Mouse (Mus musculus): Measurements from ENCODE around the gene Nlrc5. TPM values are rescaled to one million over a fixed set of nuclear protein-coding genes. Genes with fewer than 3 reads are reported as not detected.

Nlrc5 gene
- total and polyA plus RNA-seq, 3 experiments: 2.3 to 4.9 (median 3.7) TPM

DNA sequence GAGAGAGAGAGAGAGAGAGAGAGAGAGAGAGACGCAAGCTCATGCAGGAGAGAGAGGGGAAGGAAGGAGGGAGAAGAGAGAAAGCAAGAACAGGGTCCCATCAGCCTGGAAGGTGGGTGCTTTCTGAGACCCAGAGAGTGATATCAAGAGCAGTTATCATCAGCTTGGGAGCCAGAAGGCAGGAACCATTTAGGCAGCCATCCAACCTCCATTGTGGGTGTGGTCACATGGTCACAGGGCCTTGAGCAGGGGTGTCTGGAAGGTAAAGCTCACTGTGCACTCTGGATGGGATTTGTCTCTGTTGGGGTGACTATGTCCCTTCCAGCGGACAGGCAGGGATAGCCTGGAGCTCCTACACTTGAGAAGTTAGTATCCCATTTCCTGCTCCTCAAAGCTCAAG is 105.9 kb downstream of the Nlrc5 start:
- TF ChIP-seq EP300 (IDR thresholded peaks at IDR 0.05; ENCODE audit: insufficient read depth, low read depth, low read length) (no peak), POLR2A (IDR thresholded peaks at IDR 0.05; ENCODE audit: insufficient read depth, low read depth, low read length) (no peak), CTCF (IDR thresholded peaks at IDR 0.05) (no peak)
- 58% methylated on average over 2 of the region's 2 CpGs for WGBS
- Histone ChIP-seq H3K36me3 (ENCODE audit: control insufficient read depth, insufficient read depth, low read length) (no peaks in the 10 kb centered on the region), H3K27me3 (ENCODE audit: control insufficient read depth, insufficient read depth, low read length) (no peaks in the 10 kb centered on the region), H3K9ac (ENCODE audit: low read depth, low read length) (no peak overlapping the region), H3K79me2 (replicated peaks; ENCODE audit: control insufficient read depth, insufficient read depth, low read length) (no peaks in the 10 kb centered on the region), H3K4me3 (no peak overlapping the region), H3K4me1 (ENCODE audit: control insufficient read depth, insufficient read depth, low read length) (peaks cover 10% of the 10 kb centered on the region), H3K27ac (no peak overlapping the region)
- intact Hi-C loops (cut with DNase I): no loop called here
- DNase-seq: no peak

DNA sequence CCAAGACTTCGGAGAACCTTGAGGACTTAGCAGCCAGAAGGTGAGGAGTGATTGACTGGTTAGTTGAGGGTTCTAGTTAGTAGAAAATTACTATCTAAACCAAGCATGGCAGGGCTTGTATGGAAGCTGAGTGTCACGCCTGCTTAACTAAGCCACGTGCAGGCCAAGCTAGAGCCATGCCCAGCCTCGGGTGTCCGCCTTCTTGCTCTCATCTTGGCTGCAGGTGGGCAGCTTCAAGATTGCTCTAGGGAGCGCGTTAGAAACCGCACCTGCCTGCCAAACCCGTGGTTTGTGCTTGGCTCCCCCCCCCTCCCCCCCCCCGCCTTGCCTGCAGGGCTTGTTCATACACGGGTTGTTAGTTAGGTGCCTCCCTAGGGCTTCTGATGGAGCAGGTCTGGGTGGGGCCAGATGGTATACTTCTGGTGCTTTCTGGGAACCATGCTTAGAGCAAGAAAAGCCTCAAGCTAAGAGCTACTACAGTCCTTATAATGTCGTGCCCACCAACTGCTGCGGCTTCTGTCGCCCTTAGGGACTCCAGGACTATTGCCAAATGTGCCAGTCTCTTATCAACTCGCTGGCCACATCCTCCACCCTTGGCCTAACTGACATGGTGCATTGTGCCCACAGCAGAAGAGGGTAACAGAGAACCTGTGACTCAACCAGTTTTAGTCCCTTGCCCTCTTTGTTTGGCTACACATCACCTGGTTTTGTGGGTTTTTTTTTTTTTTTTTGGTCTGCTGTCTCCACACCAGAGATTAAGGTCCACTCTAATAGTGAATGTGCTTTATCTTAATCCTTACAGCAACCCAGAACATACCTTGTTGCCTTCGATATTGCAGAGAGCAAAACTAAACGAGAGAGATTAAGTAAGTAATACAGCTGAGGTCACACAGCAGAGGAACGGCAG is 107.0 kb downstream of the Nlrc5 start:
- no peak for TF ChIP-seq CTCF (IDR thresholded peaks at IDR 0.05)
- no peak for TF ChIP-seq POLR2A (IDR thresholded peaks at IDR 0.05; ENCODE audit: insufficient read depth, low read depth, low read length)
- no peak for TF ChIP-seq EP300 (IDR thresholded peaks at IDR 0.05; ENCODE audit: insufficient read depth, low read depth, low read length)
- H3K36me3 ChIP-seq (ENCODE audit: control insufficient read depth, insufficient read depth, low read length): no peaks in the 10 kb centered on the region
- intact Hi-C loops (cut with DNase I): no loop called here
- no peaks in the 10 kb centered on the region for H3K27me3 ChIP-seq (ENCODE audit: control insufficient read depth, insufficient read depth, low read length)
- H3K27ac ChIP-seq: no peak overlapping the region
- 74% methylated on average over 18 of the region's 18 CpGs for WGBS
- H3K4me1 ChIP-seq (ENCODE audit: control insufficient read depth, insufficient read depth, low read length): peaks cover 9% of the 10 kb centered on the region
- H3K79me2 ChIP-seq (replicated peaks; ENCODE audit: control insufficient read depth, insufficient read depth, low read length): no peaks in the 10 kb centered on the region
- no peak overlapping the region for H3K9ac ChIP-seq (ENCODE audit: low read depth, low read length)
- DNase-seq: no peak
- H3K4me3 ChIP-seq: no peak overlapping the region

DNA sequence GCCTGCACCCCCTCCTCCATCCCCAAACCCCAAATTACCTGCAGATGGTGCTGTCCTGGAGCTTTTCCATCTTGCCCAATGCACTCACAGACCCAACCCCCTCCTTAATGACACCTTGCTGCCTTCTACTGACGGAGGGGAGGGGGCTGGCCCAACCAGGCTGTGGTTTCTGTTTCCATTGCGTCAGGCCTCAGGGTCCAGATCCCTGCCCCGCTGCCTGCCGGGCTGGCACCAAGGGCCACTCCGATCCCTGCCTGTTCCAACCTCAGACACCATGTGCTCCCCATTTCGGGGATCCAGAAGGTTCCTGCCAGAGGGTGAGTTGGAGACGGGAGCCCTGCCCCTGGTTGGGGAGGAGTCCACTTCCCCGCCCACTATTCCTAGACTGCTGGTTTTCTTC is 109.8 kb downstream of the Nlrc5 start:
- DNase-seq: no peak
- Histone ChIP-seq H3K27ac (no peak overlapping the region), H3K27me3 (ENCODE audit: control insufficient read depth, insufficient read depth, low read length) (no peaks in the 10 kb centered on the region), H3K79me2 (replicated peaks; ENCODE audit: control insufficient read depth, insufficient read depth, low read length) (no peaks in the 10 kb centered on the region), H3K36me3 (ENCODE audit: control insufficient read depth, insufficient read depth, low read length) (no peaks in the 10 kb centered on the region), H3K4me3 (no peak overlapping the region), H3K4me1 (ENCODE audit: control insufficient read depth, insufficient read depth, low read length) (peaks cover 2% of the 10 kb centered on the region), H3K9ac (ENCODE audit: low read depth, low read length) (no peak overlapping the region)
- no peak for TF ChIP-seq CTCF (IDR thresholded peaks at IDR 0.05)
- no peak for TF ChIP-seq POLR2A (IDR thresholded peaks at IDR 0.05; ENCODE audit: insufficient read depth, low read depth, low read length)
- TF ChIP-seq EP300 (IDR thresholded peaks at IDR 0.05; ENCODE audit: insufficient read depth, low read depth, low read length): no peak
- WGBS: 82% methylated on average over 8 of the region's 8 CpGs
- intact Hi-C loops (cut with DNase I): no loop called here

DNA sequence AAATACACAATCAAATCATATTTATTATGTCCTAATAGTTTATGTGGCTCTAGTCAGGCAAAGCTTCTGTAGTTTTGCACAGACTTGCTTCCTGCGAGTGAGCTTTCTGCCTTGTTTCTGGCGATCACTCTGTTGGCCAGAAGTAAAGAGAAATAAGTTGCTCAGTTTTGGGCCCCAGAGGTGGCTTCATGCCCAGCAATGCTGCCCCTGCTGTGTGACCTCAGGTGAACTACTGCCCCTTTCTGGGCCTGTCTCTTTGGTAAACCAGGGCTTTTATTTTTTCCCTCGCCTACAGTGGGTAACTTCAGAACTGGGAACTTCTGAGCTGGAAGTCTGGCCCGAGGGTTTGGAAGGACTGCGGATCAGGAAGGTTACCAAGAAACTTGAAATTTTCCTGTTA is 114.9 kb downstream of the Nlrc5 start:
- no peaks in the 10 kb centered on the region for H3K79me2 ChIP-seq (replicated peaks; ENCODE audit: control insufficient read depth, insufficient read depth, low read length)
- H3K4me1 ChIP-seq (ENCODE audit: control insufficient read depth, insufficient read depth, low read length): peaks cover 8% of the 10 kb centered on the region
- H3K27me3 ChIP-seq (ENCODE audit: control insufficient read depth, insufficient read depth, low read length): no peaks in the 10 kb centered on the region
- intact Hi-C loops (cut with DNase I): no loop called here
- no peak overlapping the region for H3K4me3 ChIP-seq
- peaks cover 5% of the 10 kb centered on the region; the same call in 1 of the 2 replicates for H3K36me3 ChIP-seq (ENCODE audit: control insufficient read depth, insufficient read depth, low read length)
- H3K9ac ChIP-seq (ENCODE audit: low read depth, low read length): no peak overlapping the region
- DNase-seq: no peak
- TF ChIP-seq POLR2A (IDR thresholded peaks at IDR 0.05; ENCODE audit: insufficient read depth, low read depth, low read length) (no peak), CTCF (IDR thresholded peaks at IDR 0.05) (no peak), EP300 (IDR thresholded peaks at IDR 0.05; ENCODE audit: insufficient read depth, low read depth, low read length) (no peak)
- WGBS: 62% methylated on average over 5 of the region's 5 CpGs
- peak overlapping the region; percentile 72 for H3K27ac ChIP-seq

DNA sequence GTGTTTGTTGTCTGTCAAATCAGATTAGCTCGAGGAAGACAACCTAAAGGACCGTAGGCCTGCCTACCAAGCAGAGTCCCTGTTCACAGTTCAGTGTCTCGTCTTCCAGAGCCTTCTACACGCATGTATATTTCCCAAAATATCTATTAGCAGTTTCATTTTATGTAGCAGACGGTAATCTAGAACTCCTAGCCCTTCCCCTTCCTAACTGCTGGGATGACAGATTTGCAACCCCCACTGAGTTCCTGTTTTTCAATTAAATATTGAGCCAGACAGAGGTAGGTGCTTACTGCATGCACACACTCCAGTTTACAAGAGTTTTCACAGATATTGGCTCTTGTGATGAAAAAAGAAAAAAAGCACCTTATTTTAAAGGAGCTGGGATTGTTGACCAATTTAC is 115.3 kb downstream of the Nlrc5 start:
- intact Hi-C loops (cut with DNase I): no loop called here

DNA sequence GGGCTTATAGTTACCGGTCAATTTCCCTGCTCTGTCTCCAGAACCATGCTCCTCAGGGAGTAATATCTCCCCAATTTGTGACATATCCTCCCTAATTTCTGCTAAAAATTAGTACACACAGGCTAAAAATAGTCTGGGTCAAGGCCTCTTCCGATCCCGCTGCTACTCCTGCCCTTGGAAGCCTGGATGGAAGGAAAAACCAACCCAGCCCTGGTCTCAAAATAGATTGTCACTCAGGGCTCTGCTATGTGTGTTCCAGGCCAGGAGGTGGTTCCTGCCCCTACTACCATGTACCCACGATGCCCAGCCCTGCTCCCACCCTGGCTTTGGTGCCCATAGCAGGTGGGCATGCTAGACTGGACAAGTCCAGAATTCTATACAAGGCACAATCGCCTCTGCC is 115.8 kb downstream of the Nlrc5 start:
- peak; percentile 37 to 56 for DNase-seq
- H3K4me1 ChIP-seq (ENCODE audit: control insufficient read depth, insufficient read depth, low read length): peaks cover 8% of the 10 kb centered on the region
- H3K27ac ChIP-seq: peak overlapping the region; percentile 72
- no peak overlapping the region for H3K4me3 ChIP-seq
- H3K36me3 ChIP-seq (ENCODE audit: control insufficient read depth, insufficient read depth, low read length): peaks cover 5% of the 10 kb centered on the region; the same call in 1 of the 2 replicates
- TF ChIP-seq POLR2A (IDR thresholded peaks at IDR 0.05; ENCODE audit: insufficient read depth, low read depth, low read length): no peak
- no peak for TF ChIP-seq CTCF (IDR thresholded peaks at IDR 0.05)
- TF ChIP-seq EP300 (IDR thresholded peaks at IDR 0.05; ENCODE audit: insufficient read depth, low read depth, low read length): no peak
- no peaks in the 10 kb centered on the region for H3K79me2 ChIP-seq (replicated peaks; ENCODE audit: control insufficient read depth, insufficient read depth, low read length)
- no peaks in the 10 kb centered on the region for H3K27me3 ChIP-seq (ENCODE audit: control insufficient read depth, insufficient read depth, low read length)
- intact Hi-C loops (cut with DNase I): no loop called here
- 28% methylated on average over 5 of the region's 5 CpGs for WGBS
- no peak overlapping the region for H3K9ac ChIP-seq (ENCODE audit: low read depth, low read length)

More for the DNA sequence above, 115.3 kb downstream of the Nlrc5 start:
- TF ChIP-seq CTCF (IDR thresholded peaks at IDR 0.05): no peak
- no peak for TF ChIP-seq POLR2A (IDR thresholded peaks at IDR 0.05; ENCODE audit: insufficient read depth, low read depth, low read length)
- TF ChIP-seq EP300 (IDR thresholded peaks at IDR 0.05; ENCODE audit: insufficient read depth, low read depth, low read length): no peak
- Histone ChIP-seq H3K4me1 (ENCODE audit: control insufficient read depth, insufficient read depth, low read length) (peaks cover 8% of the 10 kb centered on the region), H3K9ac (ENCODE audit: low read depth, low read length) (no peak overlapping the region), H3K36me3 (ENCODE audit: control insufficient read depth, insufficient read depth, low read length) (peaks cover 5% of the 10 kb centered on the region; the same call in 1 of the 2 replicates), H3K27me3 (ENCODE audit: control insufficient read depth, insufficient read depth, low read length) (no peaks in the 10 kb centered on the region), H3K79me2 (replicated peaks; ENCODE audit: control insufficient read depth, insufficient read depth, low read length) (no peaks in the 10 kb centered on the region), H3K4me3 (no peak overlapping the region), H3K27ac (peak overlapping the region; percentile 72)
- no peak for DNase-seq
- WGBS: 35% methylated on average over 5 of the region's 5 CpGs

Measured in heart, adult 2 months (tissue).